Mouse (Mus musculus): ENCODE data around the gene Btbd35f6.
"Not testable (repeated sequence)": the region's sequence is repeated elsewhere in the genome, so short reads cannot be mapped to it uniquely, and the experiment has no call there.

The Btbd35f6 gene

GRCm38 (mm10) chrX:33956440-33956839 is at the start of gene Btbd35f6:
Btbd35f6 (minus strand) TSS chrX:33956540.
- not testable (repeated sequence) for DNase-seq (ENCODE audit: low spot score)

- not testable (repeated sequence) for DNase-seq (ENCODE audit: low spot score)
These were observed 30.4 kb upstream of the Btbd35f6 start, which contains the start of gene Gm21870 for GRCm38 (mm10) chrX:33986716-33987115. Gm21870 (minus strand) TSS chrX:33986816.

GRCm38 (mm10) chrX:33930216-33930615 is 26.1 kb downstream of the Btbd35f6 start:
- not testable (repeated sequence) for DNase-seq (ENCODE audit: low spot score)

GRCm38 (mm10) chrX:33928225-33928624 is 28.1 kb downstream of the Btbd35f6 start:
- not testable (repeated sequence) for DNase-seq (ENCODE audit: low spot score)

- DNase-seq (ENCODE audit: low spot score), result not testable (repeated sequence)
These were observed 30.0 kb downstream of the Btbd35f6 start for GRCm38 (mm10) chrX:33926344-33926743.

GRCm38 (mm10) chrX:33925420-33925819 is 30.9 kb downstream of the Btbd35f6 start:
- not testable (repeated sequence) for DNase-seq (ENCODE audit: low spot score)
